Mouse (Mus musculus) heart, embryonic 14.5 days (tissue): ENCODE measurements at regions not wholly inside any gene's neighbourhood (a gene's known extent, or its start where the extent isn't known, plus 50 kb on each side); places are given as distances from the start of the nearest gene placed in this dataset.

Experiments
- ATAC-seq: fragments of 200-750 bp; cut with Nextera tagmentation; 2 replicates; pipeline ENCODE4 v1.8.0; 2017; ENCODE audit warnings: low read depth, moderate TSS enrichment; ENCODE audit not compliant: insufficient number of reproducible peaks, insufficient read depth, low FRiP score
- H3K27ac ChIP-seq, 2 experiments: fragments of 200-500 bp in 1 of 2; fragments of 300-500 bp in 1 of 2; sonication (generic) in 1 of 2; replicated peaks in 1 of 2; 2 replicates each; pipeline ENCODE4 v1.5.1; 2012 to 2014; ENCODE audit warnings: low read depth in 2 of 2, low read length in 2 of 2, control low read depth in 1 of 2, mild to moderate bottlenecking in 1 of 2, mixed read lengths in 1 of 2; ENCODE audit not compliant: control insufficient read depth in 1 of 2, insufficient read depth in 1 of 2
- H3K27me3 ChIP-seq: fragments of 300-500 bp; sonication (generic); 2 replicates; pipeline ENCODE4 v1.6.1; 2014; ENCODE audit warnings: mild to moderate bottlenecking, low read length, control low read depth; ENCODE audit not compliant: control insufficient read depth, insufficient read depth
- H3K36me3 ChIP-seq: fragments of 300-500 bp; sonication (generic); 2 replicates; pipeline ENCODE4 v1.6.1; 2014; ENCODE audit warnings: mild to moderate bottlenecking, control low read depth, low read length, mixed read lengths; ENCODE audit not compliant: control insufficient read depth, insufficient read depth
- H3K4me1 ChIP-seq, 2 experiments: fragments of 200-500 bp in 1 of 2; fragments of 300-500 bp in 1 of 2; sonication (generic) in 1 of 2; 2 replicates each; pipeline ENCODE4 v1.6.1; 2012 to 2014; ENCODE audit warnings: low read length in 2 of 2, control low read depth in 1 of 2, mixed read lengths in 1 of 2; ENCODE audit not compliant: control insufficient read depth in 2 of 2, insufficient read depth in 2 of 2
- H3K4me2 ChIP-seq: fragments of 300-500 bp; sonication (generic); 2 replicates; pipeline ENCODE4 v1.6.1; 2014; ENCODE audit warnings: mild to moderate bottlenecking, low read length
- H3K4me3 ChIP-seq, 2 experiments: fragments of 200-500 bp in 1 of 2; fragments of 300-500 bp in 1 of 2; sonication (generic) in 1 of 2; 2 replicates each; pipeline ENCODE4 v1.5.1; 2012 to 2014; ENCODE audit warnings: low read length in 2 of 2, mild to moderate bottlenecking in 2 of 2, control low read depth in 1 of 2, low read depth in 1 of 2, moderate library complexity in 1 of 2; ENCODE audit not compliant: control insufficient read depth in 1 of 2, insufficient read depth in 1 of 2
- H3K9ac ChIP-seq: fragments of 300-500 bp; sonication (generic); 2 replicates; pipeline ENCODE4 v1.6.1; 2014; ENCODE audit warnings: mild to moderate bottlenecking, low read length
- H3K9me3 ChIP-seq: fragments of 300-500 bp; sonication (generic); 2 replicates; pipeline ENCODE4 v1.6.1; 2016; ENCODE audit warnings: low read length, control low read depth; ENCODE audit not compliant: control insufficient read depth
- WGBS: fragments of 180-500 bp; shearing (Covaris S2); extraction: QIAGEN DNeasy Blood & Tissue Kit; methylation state at CpG from one replicate; pipeline ENCODE4 v1.1.7; 2014; 5-methylcytosine and 5-hydroxymethylcytosine counted together

DNA sequence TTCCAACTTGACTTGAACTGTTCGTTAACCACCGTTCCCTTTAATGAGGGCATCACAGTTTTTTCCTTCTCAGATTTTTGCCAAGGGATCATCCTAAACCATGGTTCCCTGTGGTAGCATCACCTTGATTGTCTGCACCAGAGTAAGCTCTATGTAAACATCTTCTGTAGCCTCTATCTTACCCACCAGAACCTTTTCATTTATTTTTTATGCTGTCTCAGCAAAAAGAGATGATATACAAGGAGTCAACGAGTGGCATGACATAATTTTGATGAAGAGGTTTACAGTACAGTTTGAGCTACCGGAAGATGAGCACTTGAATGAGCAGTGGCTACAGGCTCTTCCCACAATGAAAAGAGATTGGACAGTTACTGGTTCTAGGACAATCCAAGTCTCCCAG, 768.7 kb downstream of the Ets1 start:
- H3K27me3 ChIP-seq: no peaks in the 10 kb centered on the region

DNA sequence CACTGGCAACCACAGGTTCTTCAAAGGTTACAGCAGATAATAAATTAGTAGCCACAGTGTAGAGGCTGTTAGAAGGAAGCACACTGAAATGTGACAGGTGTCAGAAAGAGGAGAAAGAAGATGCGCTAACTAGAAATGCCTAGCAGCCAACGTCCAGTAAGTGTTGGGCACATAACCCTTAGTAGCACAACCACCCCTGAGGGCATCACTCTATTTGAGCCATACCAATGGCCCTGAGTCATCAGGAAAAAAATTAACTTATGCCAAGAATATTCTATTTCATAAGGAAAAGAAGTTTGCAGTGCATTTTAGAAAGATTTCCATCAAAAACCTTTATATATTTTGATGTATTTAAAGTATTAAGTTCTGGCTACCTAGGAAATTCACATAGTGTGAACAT, 771.5 kb downstream of the Ets1 start:
- no peak overlapping the region for H3K27ac ChIP-seq
- H3K4me3 ChIP-seq: no peak overlapping the region
- no peaks in the 10 kb centered on the region for H3K9me3 ChIP-seq
- H3K4me1 ChIP-seq: no peaks in the 10 kb centered on the region
- H3K4me2 ChIP-seq: no peak overlapping the region
- H3K27me3 ChIP-seq: no peaks in the 10 kb centered on the region
- no peaks in the 10 kb centered on the region for H3K36me3 ChIP-seq
- no peak overlapping the region for H3K9ac ChIP-seq
- no peak for ATAC-seq
- WGBS: 82% methylated on average over 2 of the region's 2 CpGs

More for the DNA sequence above, 768.7 kb downstream of the Ets1 start:
- ATAC-seq: no peak
- no peak overlapping the region for H3K27ac ChIP-seq
- H3K9me3 ChIP-seq: no peaks in the 10 kb centered on the region
- 79% methylated on average over 4 of the region's 4 CpGs for WGBS
- no peaks in the 10 kb centered on the region for H3K4me1 ChIP-seq
- H3K4me2 ChIP-seq: no peak overlapping the region
- H3K36me3 ChIP-seq: no peaks in the 10 kb centered on the region
- H3K9ac ChIP-seq: no peak overlapping the region
- no peak overlapping the region for H3K4me3 ChIP-seq

GRCm38 (mm10) chr9:33423781-33424180, 787.8 kb downstream of the Ets1 start:
- Histone ChIP-seq H3K9me3 (no peaks in the 10 kb centered on the region), H3K4me3 (no peak overlapping the region), H3K4me2 (no peak overlapping the region), H3K36me3 (no peaks in the 10 kb centered on the region), H3K27ac (no peak overlapping the region), H3K9ac (no peak overlapping the region), H3K27me3 (no peaks in the 10 kb centered on the region), H3K4me1 (no peaks in the 10 kb centered on the region)
- ATAC-seq: no peak
- 51% methylated on average over 2 of the region's 2 CpGs for WGBS

DNA sequence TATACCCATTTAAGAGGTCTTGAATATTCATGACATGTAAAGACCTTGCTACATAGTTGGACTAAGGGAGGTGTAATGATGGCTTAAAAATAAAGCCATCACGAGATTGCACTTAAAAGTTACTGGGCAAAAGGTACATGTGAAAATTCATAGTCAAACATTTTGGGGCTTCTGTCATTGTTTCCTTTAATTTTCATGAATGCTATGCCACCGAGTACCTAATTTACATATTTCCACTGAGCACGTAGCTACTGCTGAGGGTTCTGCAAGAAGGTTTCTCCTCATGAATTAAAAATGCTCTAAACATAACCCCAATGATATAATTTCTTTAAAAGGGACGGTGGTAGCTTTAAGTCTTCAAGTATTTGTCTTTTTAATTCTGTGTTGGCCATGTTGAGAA, 800.4 kb downstream of the Ets1 start:
- WGBS: 70% methylated on average over 4 of the region's 4 CpGs
- Histone ChIP-seq H3K9ac (no peak overlapping the region), H3K9me3 (no peaks in the 10 kb centered on the region), H3K4me1 (no peaks in the 10 kb centered on the region), H3K27me3 (no peaks in the 10 kb centered on the region), H3K4me2 (no peak overlapping the region), H3K36me3 (no peaks in the 10 kb centered on the region), H3K4me3 (no peak overlapping the region), H3K27ac (no peak overlapping the region)
- ATAC-seq: no peak

- H3K9ac ChIP-seq: no peak overlapping the region
- 64% methylated on average over 5 of the region's 5 CpGs for WGBS
- no peak overlapping the region for H3K27ac ChIP-seq
- no peak for ATAC-seq
- no peaks in the 10 kb centered on the region for H3K36me3 ChIP-seq
- H3K9me3 ChIP-seq: no peaks in the 10 kb centered on the region
- H3K4me3 ChIP-seq: no peak overlapping the region
- no peaks in the 10 kb centered on the region for H3K27me3 ChIP-seq
- no peak overlapping the region for H3K4me2 ChIP-seq
- H3K4me1 ChIP-seq: no peaks in the 10 kb centered on the region
Observed at GRCm38 (mm10) chr9:33442266-33442665, 806.2 kb downstream of the Ets1 start.

GRCm38 (mm10) chr9:33445902-33446301, 809.9 kb downstream of the Ets1 start:
- H3K36me3 ChIP-seq: no peaks in the 10 kb centered on the region
- H3K4me2 ChIP-seq: no peak overlapping the region
- H3K9ac ChIP-seq: no peak overlapping the region
- no peak overlapping the region for H3K4me3 ChIP-seq
- H3K4me1 ChIP-seq: no peaks in the 10 kb centered on the region
- no peaks in the 10 kb centered on the region for H3K9me3 ChIP-seq
- no peak for ATAC-seq
- H3K27me3 ChIP-seq: no peaks in the 10 kb centered on the region
- WGBS: 66% methylated on average over 1 of the region's 1 CpGs
- H3K27ac ChIP-seq: no peak overlapping the region

- WGBS: 57% methylated on average over 2 of the region's 2 CpGs
- no peak overlapping the region for H3K4me3 ChIP-seq
- H3K9ac ChIP-seq: no peak overlapping the region
- H3K27me3 ChIP-seq: no peaks in the 10 kb centered on the region
- H3K4me2 ChIP-seq: no peak overlapping the region
- ATAC-seq: no peak
- no peaks in the 10 kb centered on the region for H3K36me3 ChIP-seq
- H3K27ac ChIP-seq: no peak overlapping the region
- no peaks in the 10 kb centered on the region for H3K4me1 ChIP-seq
- no peaks in the 10 kb centered on the region for H3K9me3 ChIP-seq
Observed at GRCm38 (mm10) chr9:33475106-33475505, 839.1 kb downstream of the Ets1 start.

- no peaks in the 10 kb centered on the region for H3K27me3 ChIP-seq
- no peak overlapping the region for H3K9ac ChIP-seq
- no peak overlapping the region for H3K4me3 ChIP-seq
- no peaks in the 10 kb centered on the region for H3K36me3 ChIP-seq
- no peaks in the 10 kb centered on the region for H3K9me3 ChIP-seq
- no peak overlapping the region for H3K4me2 ChIP-seq
- ATAC-seq: no peak
- WGBS: 53% methylated on average over 5 of the region's 5 CpGs
- no peak overlapping the region for H3K27ac ChIP-seq
- H3K4me1 ChIP-seq: no peaks in the 10 kb centered on the region
Observed at GRCm38 (mm10) chr9:33482845-33483540, 847.0 kb downstream of the Ets1 start.
